Mouse (Mus musculus) hematopoietic stem cell, adult 5-6 weeks (primary cell): ENCODE results near the gene Adamtsl1. TPM values are rescaled to one million over a fixed set of nuclear protein-coding genes. Genes with fewer than 3 reads are reported as not detected.

Source experiments
- ATAC-seq, 2 experiments: fragments of 125-278 bp in 1 of 2; replicated peaks in 1 of 2; 2 replicates each; pipeline ENCODE4 v1.8.0; 2016 to 2017; ENCODE audit warnings: inconsistent platforms in 2 of 2, mild to moderate bottlenecking in 2 of 2, moderate number of reproducible peaks in 2 of 2, low read depth in 1 of 2, moderate TSS enrichment in 1 of 2; ENCODE audit not compliant: low FRiP score in 2 of 2, poor library complexity in 2 of 2, severe bottlenecking in 2 of 2, insufficient read depth in 1 of 2, low TSS enrichment in 1 of 2
- total RNA-seq: library from RNA; stranded (forward); fragments of 172-1452, 232-1000 nt; gene quantifications from 2 replicates; pipeline ENCODE4 v1.2.3, GENCODE M21; 2017

Gene Adamtsl1
- total RNA-seq, 1 experiment from 2014 or later = not detected

DNA sequence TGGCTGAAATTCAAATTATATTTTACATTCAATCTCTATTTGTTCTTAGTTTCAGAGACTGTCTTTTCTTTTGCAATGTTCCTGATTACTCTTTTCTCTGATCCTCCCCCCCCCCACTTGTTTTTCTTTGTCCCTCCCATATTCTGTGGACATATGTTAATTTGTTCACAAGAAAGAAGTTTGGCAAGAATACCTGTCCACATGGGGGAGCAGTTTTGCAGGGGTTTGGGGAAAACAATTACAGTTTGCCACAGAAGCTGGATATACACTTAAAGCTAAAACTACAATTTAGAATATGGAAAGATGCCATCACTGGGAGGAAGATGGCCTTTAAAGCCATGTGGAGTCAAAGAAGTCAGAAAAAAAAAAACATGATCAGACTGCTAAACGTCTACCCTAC is 532.9 kb downstream of the Adamtsl1 start:
- ATAC-seq = no peak

DNA sequence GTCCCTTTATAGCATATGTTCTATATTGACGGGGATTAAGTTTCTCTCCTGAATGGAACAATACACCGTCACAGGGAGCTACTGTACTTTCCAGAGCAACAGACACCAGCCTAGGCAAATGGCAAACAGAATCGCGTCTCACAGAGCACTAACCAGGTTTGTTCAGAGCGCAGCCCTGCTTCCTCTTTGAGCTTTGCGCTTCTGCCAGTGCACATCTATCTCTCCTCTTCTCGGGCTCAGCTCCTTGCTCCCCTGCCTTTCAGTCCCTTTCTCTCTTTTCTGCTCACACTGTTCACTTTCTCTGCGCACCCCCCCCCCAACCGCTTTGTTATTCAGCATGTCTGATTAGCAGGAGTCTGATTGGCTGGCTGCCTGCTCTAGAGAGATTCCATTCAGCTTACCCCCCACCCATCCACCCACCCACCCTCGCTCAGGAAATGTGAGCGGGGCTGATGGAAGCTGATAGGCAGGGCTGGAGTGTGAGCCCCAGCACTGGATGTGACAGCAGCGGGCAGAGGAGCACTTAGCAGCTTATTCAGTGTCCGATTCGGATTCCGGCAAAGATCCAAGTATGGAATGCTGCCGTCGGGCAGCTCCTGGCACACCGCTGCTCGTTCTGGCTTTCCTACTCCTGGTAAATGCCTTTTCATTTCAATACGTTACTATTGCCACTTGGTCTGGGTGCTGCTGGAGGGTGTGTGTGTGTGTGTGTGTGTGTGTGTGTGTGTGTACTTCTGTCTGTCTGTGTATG is 539.7 kb downstream of the Adamtsl1 start:
- peak; percentile 58 to 71; a peak in 3 of 4 replicates for ATAC-seq

DNA sequence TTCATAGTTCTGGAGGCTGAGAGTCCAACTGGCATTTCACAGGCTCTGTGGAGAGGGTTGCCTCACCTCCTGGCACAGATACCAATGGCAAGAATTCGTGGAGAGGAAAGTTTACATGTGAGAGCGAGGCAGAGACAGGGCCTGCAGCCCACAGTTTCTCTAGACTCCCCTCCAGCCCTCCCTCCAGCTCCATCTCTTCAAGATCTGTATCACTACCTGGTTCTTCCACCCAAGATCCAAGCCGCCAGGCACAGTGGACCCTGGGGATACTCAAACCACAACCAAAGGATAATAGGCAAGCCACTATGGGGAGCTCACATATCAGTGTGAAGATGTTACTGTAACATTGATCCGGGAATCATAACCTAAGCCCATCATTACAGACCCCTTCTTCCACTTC is 546.6 kb downstream of the Adamtsl1 start:
- ATAC-seq = no peak

DNA sequence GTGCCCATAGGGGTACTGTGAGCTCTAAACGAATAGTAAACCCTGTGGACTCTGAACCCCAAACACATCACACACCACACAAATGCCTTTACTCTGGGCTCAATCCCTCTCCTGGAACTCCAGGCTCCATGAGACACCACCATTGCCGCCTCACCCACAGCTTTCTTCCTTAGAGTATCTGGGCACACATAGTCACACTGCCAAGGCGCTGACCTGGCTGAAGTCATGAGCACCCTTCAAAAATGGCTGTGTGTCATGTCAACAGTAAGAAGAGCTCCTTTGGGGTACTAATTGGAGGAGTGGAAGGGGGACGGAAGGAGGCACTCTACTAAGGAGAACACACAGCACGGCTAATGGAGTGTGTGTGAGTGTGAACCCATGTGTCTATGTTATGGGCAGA is 554.4 kb downstream of the Adamtsl1 start:
- ATAC-seq = no peak

DNA sequence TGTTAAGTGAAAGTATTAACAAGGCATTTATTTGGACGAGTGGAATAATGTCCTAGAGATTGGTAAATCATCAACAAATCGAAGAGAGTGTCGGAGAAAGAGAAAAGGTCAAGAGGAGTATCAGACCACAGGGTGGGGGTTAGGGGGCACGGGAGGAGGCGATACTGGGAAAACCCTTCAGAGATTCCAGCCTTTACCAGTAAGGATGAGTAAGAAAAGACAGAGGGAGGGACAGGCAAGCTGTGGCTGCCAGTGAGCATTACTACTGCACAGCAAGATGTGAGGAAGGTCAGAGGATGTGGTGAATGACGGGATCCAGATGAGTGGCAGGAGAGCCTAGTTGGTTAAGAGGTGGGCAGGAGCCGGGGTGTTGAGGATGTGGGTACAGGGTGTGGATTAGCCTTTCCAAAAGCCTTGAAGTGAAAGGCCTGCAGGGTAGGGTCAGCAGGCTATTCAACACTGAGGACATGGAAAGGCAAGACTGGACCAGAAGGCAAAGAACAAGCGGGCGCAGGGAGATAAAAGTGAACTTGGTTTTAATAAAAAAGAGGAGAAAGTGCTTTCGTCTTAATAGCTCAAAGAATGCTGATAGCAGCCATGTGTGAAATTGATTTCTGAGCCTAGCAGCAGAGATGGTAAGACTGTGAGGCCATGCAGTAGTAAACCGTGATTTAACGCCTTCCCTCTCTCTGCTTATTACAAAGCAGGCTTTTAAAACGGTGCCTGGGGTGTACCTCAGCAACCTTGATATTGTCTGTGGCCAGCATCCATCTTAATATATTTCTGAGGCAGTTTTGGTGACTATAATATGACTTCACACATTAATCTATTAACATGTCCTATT is 555.1 kb downstream of the Adamtsl1 start:
- no peak for ATAC-seq

DNA sequence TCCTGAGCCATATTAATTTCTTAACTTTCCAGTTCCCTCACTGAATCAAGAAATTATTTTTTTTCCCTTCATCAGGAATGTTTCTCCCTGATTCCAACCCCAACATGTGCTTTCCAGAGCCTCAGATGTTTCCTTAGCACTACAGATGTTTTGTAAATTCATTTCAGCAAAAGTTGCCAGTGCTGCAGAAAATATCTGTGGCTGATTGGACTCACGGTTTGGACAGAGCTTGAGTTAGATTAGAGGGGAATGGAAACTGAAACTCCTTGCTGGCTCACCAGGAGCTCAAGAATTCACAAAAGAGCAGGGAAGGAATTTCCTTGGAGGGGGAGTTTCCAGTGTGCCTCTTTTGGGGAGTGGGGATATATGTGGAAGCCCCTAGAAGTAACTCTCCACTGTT is 560.9 kb downstream of the Adamtsl1 start:
- ATAC-seq = no peak

DNA sequence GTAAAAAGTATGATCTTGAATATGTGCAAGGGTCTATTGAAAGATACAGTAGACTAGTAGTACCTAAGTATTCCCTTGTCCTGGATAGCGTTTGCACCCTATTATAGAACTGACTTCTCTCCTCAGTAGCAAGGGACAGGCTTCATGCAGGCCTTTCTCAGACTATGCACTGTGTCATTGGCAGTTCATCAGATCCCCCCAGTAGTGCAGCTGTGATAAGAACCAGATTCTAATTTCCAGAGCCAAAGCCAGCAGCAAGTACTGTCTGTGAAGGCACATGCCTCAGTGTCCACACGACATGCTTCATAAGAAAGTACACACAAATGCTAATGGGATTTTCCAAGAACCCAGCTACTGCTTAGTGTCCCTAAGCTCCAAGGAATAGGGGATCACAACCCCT is 563.4 kb downstream of the Adamtsl1 start:
- no peak for ATAC-seq

DNA sequence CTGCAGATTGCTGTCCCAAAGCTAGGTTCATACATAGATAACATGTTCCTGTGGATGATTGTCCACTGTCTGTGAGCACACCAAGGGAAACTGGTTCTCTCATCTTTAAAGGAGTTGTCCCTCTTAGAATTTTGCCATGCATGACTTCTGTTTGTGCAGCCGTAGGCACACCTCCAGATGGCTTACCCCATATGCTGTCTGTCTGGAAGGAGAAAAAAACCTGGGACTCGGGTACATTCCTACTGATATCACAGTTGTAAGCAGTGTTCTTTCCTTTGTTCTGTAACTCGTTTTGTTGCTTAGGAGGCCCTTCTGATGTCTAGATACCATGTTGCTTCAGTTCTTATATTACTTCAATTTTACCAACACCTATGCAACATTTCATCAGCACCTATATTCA is 563.9 kb downstream of the Adamtsl1 start:
- no peak for ATAC-seq

DNA sequence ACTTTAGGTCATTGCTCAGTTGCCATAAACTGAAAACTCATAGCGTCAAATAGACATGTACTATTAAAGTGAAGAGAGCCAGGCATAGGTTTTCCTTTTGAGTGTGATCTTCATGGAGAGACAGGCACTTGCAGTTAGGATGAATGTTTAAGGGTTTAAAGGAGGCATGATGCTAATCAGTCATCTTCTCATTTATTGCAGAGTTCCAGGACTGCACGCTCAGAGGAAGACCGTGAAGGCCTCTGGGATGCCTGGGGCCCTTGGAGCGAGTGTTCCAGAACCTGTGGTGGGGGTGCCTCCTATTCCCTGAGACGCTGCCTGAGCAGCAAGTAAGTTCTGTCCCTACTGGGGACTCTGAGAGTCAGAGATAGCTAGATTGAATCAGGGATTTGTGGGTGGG is 573.5 kb downstream of the Adamtsl1 start:
- ATAC-seq = no peak

DNA sequence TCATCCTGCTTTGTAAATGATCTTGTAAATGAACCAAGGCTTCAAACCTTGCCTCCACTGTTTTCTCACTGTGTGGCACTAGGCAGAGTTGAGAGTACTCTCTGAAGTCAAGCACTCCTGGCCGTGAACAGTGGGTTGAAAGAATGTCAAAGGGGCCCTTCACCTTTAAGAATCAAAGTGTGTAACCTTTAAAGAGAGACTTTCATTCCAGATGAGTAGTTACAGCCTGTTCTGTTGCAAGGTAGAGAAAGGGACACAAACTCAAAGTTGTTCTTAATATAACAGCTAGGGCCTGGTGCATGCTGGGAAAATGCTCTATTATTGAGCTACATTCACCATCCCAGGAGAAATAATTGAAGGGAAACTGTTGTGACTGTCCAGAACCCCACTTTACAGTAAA is 589.2 kb downstream of the Adamtsl1 start:
- no peak for ATAC-seq

DNA sequence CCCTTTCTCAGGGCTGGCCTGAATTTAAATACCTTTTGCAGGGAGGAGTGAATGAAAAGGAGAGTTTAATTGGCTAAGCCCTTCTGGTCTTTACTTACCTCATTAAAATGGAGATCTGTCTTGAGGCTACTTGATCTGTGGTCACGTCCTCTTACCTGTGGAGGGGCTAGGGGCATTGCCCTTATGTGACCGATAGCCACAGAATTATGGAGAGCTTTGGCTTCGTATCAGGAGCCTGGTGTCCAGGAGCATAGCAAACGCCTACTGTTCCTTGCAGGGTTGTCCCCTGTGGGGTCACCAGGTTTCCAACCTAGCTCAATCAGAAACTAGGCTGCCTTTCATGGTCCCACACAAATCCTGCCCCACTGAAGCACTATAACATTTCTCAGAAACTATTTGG is 594.4 kb downstream of the Adamtsl1 start:
- ATAC-seq = no peak

DNA sequence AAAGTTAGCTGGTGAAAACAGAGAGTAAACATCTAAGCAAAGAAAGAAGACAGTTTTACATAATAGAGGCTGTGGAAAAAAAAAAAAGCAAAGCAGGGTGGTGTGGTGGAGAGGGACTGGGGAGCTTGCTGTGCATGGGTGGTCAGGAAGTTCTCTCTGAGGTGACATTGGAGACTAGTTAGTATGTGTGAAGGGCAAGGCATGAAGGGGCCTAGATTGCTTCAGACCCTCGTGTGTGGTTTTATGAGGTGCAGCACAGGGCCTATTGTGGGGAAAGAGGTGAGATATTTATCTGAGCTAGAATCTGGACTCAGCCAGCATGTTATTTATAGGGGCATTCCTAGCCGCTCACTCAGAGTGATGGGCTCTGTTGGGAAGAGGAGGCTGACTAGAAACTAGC is 605.1 kb downstream of the Adamtsl1 start:
- no peak for ATAC-seq

DNA sequence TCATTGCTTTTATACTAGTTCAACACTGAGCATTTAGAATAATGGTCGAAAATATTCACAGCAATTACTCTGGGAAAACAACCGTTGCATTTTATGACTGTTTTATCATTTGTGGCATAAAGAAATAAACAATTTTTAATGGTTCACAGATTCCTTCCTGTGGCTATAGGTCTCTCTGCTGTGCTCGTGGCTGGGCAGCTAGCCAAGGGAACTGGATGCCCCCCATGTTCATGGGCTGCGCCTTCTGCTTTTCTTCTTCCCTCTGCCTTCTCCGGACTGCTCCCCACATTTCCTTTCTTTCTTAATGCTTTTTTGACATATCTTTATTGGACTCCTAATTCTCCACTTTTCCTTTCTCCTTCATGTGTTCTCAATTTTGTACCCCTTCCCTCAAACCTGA is 608.5 kb downstream of the Adamtsl1 start:
- 0 out of 4 replicates have a peak, but pooled peaks of 1 of the 2 experiments have one; percentile 42 for ATAC-seq

DNA sequence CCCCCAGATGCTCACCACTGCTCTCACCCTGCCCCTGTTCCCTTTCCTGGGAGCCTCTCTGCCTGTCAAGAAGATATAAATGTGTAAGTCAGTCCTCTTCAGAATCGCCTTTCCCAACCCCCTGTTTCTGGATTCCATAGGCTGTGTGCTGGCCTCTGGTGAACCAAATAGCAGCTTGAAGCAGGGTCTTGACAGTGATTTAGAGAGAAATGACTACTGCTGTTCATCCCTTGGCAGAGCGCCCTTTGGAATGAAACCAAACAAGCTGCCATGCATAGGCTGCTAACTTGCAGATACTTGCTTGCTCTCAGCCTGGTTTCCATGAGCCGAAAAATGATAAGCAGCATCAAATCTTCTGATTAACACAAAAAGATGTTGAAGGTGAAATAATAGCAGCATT is 610.4 kb downstream of the Adamtsl1 start:
- no peak for ATAC-seq

DNA sequence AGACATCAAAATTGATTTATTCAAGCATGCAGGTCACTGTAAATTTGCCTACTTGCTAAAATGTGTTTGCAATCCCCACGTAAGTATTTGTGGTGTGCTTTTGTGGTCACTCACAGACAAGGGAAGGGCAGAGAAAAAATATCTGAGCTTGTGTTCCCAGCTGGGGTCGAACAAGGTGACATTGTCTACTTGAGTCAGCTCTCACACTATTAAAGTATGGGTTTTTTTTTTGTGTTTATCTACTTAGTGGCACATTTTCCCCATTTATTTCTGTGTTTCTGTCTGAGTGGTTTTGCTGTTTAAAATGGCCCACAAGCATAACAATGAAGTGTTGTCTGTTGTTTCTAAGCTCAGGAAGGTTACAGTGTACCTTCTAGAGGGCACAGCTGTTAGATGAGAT is 612.7 kb downstream of the Adamtsl1 start:
- ATAC-seq = no peak

DNA sequence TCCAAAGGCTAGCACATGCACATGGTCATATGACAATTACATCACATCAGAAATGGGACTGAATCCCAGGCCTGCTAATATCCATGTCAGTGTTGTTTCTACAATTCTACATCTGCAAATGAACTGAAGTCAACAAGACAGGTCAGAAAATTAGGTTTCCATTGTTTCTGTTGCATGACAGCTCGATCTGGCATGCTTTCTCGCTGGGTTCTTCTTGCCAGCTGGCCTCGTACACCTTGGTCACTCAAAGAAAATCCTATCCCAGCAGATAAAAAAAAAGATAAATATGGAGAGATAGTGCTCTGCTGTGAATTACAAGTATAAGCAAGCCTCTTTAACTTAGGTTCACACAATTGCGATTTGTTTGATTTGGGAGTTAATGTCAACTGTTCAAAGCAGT is 644.6 kb downstream of the Adamtsl1 start:
- no peak for ATAC-seq

DNA sequence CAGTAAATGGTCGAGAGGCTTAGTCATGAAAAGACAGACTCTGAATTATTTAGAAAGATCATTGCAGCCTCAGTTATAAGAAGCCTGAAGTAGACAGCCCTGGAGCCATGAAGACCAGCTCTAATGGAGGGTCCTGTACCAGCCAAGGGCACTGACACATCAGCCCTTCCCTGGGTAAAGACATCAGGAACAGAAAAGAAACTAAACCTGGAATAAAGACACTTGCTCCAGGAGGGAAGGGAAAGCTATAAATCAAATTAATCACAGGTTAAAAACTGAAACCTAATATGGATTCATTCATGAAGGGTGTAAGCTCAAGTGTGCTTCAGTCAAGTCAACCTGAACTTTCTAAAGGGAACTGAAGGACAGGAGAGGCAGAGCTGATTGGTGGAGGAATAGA is 645.4 kb downstream of the Adamtsl1 start:
- no peak for ATAC-seq

DNA sequence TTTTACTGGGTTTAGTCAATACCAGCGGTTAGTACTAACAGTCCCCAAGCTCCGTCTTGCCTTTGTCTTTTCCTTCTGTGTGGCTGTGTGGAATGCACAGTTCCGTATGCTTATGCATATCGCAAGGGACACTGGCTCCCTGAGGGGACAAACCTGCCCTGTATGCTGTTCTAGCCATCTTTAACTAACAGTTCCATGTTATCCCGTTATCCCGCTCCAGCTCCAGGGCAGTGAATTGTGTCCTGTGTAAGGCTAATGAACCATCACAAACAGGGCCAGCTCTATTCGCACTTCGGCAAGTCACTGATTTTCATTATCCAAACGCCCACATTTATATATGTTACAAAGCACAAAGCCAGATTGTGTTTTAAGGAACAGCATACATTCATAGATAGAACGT is 656.8 kb downstream of the Adamtsl1 start:
- no peak for ATAC-seq

DNA sequence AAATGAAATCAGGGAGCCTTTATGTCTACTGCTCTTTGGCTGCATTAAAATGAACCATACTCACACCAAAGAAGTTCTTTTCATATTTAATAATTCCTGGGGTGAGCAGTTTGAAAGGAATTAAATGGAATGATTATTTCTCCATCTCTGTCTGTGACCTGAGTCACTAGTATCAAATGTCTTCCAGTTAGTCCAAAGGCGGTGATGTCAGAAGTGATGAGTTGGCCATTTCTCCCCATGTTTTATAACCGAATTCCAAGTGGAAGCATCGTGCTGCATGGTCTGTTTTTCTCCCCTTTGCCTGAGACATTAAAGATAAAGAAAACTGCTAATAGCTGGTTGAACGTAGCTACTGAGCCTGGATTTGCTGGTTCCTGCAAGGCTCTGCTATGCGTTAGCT is 657.5 kb downstream of the Adamtsl1 start:
- ATAC-seq = no peak
